Mouse (Mus musculus) retina, adult 2 months (tissue): Measurements from ENCODE around the gene Uhrf2.
"Not testable (repeated sequence)": the region's sequence is repeated elsewhere in the genome, so short reads cannot be mapped to it uniquely, and the experiment has no call there.

Experiments
- DNase-seq: peaks from one replicate; pipeline ENCODE4 v3.0.0-alpha.2; 2012; ENCODE audit warnings: low read depth, low spot score

The Uhrf2 gene

DNA sequence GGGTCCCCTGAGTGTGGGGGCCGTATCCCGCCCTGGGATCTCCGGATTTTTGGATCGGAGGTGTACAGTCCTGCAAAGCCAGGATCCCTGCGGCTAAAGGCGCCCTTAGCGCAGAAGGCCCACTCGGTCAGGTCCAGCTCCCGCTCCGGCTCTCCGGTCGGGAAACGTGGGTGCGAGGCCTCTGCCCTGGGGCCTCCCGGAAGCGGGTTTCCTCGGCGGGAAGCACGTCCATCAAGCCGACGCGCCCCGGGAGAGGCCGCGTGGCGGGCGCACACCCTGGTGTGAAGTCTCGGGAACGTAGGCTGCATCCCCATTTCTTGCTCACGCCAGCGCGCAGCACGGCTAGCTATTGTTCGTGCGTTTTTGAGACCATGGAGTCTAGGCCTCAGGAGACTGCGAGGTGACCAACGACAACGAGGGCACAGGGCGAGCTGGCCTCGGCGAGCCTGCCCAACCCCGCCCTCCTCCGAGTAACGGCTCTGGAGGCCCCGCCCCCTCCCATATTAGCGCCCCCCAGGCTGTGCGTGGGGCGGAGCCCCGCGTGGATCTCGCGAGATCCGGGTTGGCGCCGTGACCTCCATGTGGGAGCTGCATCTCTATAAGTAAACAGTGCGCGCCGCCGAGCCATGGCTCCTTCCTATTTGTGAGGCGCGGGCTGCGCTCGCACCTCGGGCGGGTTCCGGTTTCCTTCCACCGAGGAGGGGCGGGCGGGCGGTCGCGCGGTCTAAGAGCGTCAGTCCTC lies at the start of gene Uhrf2:
Uhrf2 (plus strand) TSS at position 620 of the 742 bp plus-strand sequence.
- DNase-seq, result peak; percentile 91

DNA sequence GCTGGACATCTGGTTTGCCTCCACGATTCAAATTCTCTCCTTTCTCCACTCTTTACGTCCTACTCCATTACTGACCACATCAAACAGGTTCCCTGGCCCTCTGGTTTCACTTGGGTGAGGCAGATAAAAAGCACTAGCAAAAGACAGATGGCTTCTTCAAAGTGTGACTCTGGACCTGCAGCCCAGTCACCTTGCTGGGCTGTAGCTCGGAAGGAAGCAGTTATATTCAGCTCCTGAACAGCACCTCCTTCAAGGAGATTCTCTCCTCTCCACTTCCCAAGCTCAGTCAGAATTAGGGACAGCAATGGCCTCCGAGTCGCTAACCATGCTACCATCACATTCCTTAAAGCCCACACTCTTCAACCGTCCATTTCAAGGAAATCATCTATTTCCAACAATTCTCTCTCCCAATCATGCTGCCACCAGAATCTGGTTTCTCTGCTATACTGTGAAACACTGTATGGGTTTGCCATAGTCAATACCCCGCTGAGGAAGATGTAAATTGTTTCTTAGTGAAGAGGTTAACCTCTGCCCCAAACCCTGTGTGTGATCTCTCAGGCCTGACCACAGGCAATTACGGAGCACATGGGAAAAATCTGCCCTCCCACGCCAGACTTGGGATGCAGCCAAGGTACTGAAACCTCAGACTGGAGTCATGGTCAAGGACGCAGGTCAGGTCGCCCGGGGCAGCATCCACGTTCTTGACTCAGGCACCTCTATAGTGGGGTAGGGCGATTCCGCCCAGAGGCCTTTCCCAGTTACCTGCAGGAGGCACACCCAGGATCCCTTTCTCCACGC lies 45.9 kb upstream of the Uhrf2 start:
- DNase-seq, result no peak

DNA sequence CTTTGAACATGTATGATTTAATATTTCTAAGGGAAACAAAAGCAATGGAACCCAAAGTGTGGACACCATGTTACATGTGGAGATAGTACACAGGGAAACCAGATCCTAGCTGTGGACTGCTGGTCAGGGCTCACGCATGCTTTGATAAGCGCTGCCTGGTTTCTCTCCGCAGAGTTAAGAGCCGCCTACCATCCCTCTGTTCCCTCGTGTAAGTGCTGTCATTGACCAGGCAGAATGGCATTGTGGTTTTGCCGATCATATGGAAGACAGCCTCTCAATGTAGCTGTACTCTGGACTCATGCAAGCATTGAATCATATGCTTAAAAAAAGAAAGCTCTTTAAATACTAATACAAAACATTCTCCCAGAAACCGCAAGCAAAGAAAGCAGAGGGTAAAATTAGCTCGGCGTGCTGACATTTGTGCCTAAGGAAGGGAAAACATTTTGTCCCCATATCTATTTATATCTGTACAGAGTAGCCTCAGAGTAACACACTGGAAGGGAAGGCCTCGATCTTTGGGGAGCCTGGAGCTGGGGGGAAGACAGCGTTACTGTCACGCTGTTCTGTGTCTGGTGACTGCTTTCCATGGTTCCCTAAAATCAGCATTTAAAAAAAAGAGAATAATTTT lies 43.7 kb upstream of the Uhrf2 start:
- no peak for DNase-seq

DNA sequence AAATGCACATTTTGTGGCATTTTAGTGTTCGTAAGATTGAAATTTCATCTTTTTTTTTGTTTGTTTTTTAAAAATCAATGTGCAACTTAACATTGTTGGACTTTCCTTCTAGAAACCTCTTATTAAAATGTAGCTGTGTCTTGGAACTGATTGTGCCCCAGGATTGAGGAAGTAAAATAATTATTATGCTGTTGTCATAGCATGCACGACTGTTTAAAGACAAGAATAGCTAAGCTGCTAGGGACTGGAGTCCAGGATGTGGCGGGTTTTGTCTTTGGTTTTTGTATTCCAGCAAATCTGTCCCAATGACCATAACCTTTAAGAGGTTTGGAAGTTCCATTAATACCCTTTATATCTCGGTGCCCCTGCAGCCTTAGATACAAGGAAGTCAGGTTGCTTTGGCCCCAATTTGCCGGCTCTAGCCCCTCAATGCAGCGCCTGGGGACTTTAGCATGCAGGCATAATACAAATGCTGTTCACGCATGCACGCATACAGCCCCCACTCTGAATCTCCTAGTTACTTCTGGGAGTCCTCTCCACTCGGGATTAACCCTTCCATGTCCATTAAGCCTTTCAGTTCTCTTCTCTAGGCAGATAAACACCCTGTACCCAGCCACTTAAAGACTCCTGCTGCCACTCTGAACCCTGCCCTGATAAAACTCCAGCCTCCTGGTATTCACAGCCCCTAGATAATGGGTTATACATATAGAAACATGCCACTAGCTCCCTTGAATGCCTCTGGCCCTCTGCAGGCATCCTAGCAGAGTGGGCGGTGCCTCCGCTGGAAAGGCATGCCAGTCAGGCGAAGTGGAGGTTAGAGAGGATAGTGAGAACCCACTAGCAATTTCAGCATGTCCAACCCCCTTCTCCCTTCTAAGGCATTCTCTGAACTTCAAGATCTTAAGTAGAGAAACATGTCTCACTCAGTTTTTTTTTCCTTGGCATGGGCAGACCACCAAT lies 29.6 kb upstream of the Uhrf2 start:
- DNase-seq, result no peak

DNA sequence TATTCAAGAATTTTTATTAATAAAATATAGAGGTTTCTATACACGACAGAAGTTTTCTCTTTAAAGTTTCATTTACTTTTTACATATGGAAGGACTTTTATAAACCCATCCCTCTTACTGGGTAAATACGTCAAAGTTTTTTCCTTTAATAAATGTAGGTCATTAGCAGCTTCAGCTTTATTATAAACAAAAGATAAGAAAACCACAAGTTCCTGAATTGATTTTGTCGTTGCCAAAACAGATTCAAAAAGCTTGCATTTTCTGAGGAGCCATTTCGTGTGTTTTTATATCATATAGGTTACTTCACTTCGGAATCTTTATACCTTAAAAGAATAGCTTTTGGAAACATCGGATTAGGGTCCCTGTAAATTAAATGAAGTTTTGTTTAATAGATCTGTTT lies 28.8 kb upstream of the Uhrf2 start:
- no peak for DNase-seq

DNA sequence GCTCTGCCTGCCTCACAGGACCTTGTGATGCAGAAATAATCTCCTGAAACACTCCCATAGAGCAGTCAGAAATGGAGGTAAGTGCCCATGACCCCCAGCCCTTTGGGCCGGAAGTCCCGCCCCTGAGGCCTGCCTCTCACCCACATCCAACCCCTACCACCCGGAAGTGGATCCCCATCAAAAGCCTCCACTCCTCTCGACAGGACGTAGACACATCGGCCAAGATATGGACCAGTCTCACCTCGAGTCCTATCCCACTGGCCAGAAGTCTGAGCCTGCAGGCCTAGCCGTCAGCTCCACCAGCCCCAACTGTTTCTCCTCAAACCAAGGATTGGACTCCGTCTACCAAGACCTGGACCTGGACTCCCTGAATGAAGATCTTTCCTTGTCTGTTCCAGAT lies 26.7 kb upstream of the Uhrf2 start, which contains the start of gene Trpd52l3:
Trpd52l3 (plus strand) TSS at position 170 of the 400 bp plus-strand sequence.
- DNase-seq, result no peak

DNA sequence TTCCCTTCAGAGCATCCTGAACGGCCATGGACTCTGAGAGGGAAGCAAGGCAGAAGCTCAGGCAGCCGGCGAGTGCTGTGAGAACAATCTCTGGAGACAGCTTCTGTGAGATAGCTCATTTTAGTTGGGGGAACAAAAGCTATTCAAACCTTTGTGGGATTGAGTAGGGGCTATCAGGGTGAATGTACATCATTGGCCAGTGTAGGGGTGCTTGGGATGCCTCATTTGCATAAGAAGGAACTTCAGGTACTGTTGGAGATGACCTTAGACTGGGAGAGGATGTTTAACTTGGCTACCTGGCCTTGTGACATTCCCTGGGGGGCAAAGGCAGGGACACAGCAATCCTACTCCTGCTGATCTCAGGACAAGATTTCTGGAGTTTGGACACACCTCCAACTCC lies 23.9 kb upstream of the Uhrf2 start:
- DNase-seq, result no peak

DNA sequence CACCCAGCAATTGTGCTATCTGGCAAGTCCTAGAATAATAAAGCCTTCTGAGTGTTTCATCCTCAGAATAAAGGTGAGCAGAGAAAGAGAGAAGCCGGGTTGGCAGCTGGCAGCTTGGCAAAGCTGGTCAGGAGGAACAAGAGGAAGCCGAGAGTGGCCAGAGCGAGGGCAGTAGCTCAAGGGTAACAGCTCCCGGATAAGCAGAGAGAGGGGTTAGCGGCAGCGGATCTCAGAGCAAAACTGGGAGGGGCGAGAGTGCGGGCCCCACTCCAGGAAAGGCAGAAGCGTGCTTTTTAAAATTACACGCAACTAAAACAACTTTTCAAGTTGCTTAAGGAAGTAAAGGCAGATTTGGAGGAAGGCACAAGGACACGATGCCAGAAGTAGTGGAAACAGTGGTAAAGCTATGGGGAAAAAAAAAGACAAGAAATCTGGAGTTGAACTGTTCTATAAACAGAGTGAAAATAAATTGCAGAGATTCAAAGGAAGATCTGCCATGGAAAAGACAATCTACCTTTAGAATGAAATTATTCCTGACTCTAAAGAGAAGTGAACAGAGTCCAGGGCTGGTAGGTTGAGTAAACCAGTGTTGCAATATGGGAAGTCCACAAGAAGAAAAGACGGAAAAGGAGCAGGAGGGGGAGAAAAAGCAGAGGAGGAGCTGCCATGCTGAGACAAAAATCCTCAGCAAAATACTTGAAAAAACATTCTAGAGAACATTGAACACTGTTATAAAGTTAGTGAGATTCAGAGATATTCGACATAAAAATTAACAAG lies 19.6 kb upstream of the Uhrf2 start:
- DNase-seq, result no peak

DNA sequence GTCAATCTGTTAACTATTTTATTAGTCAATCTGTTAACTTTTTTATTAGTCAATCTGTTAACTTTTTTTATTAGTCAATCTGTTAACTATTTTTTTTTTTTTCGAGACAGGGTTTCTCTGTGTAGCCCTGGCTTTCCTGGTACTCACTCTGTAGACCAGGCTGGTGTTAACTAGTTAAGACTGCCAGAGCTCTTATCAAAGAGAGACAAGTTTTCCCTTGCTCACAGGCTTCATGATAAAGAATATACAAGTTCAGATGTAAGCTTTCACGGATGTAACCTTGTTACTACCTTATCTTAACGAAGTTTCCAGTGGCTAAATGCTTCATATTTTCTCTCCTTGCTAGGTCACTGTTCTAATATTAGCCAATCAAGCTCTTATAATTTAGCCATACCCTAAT lies 16.0 kb upstream of the Uhrf2 start:
- DNase-seq, result no peak

DNA sequence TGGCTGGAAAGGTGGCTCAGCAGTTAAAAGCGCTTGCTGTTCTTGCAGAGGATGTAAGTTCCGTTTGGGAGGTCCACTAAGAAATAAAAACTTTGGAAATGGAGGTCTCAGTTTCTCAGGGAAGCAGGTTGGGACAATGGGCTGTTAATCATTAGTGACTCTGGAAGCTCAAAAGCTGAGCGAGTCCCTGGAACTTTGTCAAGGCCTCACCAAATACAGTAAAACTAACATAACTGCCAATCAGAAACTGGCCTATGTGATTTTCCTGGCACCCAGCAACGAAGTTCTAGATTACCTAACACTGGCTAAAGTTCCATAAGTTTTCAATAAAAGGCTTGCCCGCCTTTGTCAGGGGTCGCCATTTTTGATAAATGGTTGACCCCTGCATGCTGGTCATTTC lies 14.2 kb upstream of the Uhrf2 start:
- no peak for DNase-seq

DNA sequence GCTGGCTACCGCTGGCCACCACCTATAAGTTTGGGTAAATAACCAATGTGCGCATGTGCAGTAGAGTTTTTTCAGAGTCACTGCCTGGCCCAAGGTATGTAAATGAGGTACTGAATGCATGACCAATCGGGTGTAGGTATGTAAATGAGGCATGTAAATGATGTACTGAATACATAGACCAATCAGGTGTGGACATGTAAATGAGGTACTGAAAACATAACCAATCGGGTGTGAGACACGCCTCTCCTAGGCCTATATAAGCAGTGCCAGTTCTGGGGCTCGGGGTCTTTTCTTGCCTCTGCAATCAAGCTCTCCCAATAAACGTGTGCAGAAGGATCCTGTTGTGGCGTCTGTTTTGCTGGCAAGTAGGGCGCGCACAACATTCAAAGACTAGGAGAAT lies 6.9 kb upstream of the Uhrf2 start:
- DNase-seq, result not testable (repeated sequence)

DNA sequence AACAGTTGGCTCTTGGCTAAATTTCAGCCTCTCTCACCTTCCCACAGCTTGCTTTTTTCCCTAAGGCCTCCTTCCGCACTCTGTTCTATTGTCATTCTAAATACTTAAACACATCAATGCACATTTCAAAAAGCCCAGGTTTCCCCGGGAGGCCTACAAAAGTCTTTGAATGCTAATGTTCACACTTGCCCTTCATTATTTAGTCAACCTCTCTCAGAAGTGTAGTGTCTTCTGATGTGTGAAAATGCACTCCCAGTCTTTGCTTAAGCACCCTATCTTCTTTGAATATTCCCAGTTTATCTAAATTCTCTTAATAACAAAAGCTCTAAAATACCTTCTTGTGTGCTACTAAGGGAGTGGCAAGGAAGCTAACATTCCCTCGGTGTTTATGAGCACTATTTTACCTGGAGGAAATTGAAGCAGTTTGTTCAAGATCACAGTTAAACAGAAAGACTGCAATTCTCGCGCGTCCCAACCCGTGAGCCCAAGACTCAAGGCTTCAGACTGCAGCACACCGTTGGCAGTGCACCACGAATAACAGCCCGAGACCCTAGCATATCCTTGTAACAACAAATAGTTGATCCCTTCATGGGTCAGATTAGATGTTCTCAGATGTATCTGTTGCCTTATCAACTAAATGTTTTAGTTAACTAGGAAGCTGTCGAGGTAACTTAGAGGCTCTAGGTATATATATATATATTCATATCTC lies 1.2 kb upstream of the Uhrf2 start:
- no peak for DNase-seq

DNA sequence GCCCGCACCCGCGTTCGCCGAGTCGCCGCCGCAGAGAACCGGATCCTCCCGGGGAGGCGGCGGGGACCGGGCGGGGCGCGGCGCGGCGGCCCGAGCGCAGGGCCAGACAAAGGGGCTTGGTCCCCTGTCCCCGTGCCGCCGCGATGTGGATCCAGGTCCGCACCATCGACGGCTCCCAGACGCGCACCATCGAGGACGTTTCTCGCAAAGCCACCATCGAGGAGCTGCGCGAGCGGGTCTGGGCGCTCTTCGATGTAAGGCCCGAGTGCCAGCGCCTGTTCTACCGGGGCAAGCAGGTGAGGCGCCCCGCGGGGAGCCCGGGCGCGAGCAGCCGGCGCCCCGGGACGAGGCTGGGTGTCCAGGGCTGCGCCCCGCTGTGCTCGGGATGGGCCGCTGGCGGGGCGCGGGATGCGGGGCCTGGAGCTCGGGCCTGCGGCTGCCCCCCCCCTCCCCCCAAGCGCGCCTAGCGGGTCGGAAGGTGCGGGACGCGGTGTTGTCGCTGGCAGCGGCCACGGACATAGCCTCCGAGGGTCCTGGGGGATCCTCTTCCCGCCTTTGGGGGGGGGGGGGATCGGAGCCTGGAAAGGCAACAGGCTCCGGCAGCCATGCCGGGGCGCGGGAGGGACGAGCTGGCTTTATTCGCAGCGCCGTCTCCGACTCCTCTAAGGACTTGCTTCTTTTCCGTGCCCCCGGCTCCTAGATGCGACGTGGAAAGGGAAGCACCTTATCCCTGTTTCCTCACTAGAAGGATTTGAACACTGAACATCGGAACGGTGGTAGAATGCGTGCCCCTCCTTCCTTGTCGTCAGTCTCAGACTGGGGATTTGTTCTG lies 539 bp downstream of the Uhrf2 start:
- no peak for DNase-seq

DNA sequence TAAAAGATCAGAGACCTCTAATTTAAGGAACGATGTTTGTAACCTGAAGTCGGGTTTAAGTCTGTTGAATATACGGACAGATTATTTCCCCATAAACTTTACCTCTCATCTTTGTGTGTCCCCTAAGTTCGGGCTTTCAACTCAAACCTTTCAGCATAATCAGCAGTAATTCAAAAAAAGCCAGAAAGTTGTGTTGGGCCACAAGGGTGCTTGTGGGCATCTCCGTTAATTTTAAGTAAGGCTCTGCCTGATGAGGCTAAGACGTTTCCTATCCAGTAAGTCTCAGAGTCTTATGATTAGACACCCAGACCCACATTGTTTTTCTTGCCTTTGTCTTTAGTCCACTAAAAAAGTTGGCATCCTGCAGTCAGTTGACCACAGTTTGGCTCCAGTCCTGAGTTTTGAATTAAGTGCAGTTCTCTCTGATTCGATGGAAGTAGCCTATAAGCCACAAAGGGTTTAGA lies 1.2 kb downstream of the Uhrf2 start:
- no peak for DNase-seq

DNA sequence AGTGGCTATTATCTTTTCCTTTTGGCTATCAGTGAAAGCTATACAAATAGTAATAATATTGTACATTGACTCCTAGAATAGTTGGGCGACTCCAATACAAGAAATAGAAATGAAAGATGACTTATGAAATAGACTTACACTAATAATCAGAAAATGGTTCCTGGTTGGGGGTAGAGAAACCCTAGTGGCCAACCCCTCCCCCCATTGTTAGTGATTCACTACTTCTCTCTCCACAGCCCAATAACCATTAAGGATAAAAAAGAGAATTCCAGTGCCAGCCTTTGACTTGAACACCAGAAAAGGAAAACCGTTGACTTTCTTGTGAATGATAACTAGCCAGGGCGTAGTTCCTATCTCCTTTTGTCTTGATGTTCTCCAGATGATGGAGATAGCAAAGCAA lies 1.9 kb downstream of the Uhrf2 start:
- no peak for DNase-seq

DNA sequence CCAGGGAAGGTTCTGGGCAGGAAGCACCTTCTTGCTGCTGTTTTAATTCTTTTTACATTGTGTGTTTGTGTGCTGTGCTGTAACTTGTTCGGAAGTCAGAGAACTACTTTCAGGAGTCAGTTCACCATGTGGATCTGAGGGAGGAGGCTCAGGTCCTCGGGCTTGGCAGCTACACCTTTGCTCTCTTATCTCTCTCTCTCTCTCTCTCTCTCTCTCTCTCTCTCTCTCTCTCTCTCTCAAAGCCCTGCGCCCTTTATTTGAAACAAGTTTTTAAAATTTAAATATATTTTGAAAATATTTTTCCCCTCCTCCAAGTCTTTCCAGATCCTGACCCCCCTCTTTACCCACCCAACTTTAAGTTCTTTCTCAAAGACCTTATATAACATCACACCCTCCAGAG lies 5.0 kb downstream of the Uhrf2 start:
- no peak for DNase-seq

DNA sequence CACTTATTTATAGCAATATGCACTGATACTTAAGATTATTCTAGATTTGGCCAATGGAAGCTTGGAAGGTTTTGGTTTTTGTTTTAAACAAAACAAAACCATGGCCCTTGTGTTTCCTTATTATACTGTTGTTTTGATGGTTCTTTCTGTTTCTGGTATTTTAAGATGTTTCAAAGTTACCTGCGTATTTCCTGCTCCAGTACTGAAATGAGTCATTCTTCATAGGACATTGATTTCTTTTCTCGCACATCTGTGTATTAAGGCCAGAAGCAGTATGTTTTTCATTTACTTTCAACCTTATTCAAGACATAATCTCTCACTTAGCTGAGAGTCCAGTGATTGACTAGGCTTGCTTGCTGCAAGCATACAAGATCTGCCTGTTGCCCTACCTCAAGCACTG lies 13.4 kb downstream of the Uhrf2 start:
- no peak for DNase-seq

DNA sequence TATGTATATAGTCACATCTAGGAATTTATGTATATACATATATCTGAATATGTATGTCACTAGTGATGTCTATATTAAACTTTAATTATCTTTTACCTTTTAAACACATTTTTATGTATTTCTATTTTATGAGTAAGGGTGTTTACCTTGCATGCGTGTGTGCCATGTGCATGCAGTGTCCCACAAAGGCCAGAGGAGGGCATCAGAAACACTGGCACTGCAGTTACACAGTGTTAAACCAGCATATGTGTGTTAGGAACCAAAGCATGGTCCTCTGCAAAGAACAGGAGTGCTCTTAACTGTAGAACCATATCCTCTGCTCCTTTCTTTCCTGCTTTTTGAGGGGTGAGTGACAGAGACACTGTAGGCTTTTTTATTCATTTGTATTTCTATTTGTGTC lies 14.3 kb downstream of the Uhrf2 start:
- no peak for DNase-seq

DNA sequence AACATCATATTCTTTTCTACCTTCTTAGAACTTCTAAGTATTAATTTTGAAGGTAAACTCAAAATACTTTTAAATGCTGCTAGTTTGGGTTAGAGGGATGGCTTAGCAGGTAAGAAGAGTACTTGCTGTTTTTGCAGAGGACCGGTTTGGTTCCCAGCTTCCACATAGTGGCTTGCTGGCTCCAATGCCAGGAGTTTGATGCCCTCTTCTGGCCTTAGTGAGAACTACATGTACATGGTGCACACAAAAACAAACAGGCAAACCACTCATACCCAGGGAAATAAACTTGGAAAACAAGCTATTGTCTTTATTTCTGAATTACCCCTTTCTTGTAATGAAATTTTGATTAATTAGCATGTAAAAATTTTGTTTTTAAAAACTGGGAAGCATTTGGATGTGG lies 15.5 kb downstream of the Uhrf2 start:
- no peak for DNase-seq
